Mouse (Mus musculus): ENCODE data around the gene Tmem246.

GRCm38 (mm10) chr4:49637821-49638220, 40.1 kb upstream of the Tmem246 start:
- no peak for TF ChIP-seq POLR2A (IDR thresholded peaks at IDR 0.05; ENCODE audit: borderline replicate concordance, low read depth, low read length)
- no peak for TF ChIP-seq CTCF (IDR thresholded peaks at IDR 0.05; ENCODE audit: low read depth, low read length)
